ENCODE assay signal across 1 mouse cellular context in the genomic region with DNA sequence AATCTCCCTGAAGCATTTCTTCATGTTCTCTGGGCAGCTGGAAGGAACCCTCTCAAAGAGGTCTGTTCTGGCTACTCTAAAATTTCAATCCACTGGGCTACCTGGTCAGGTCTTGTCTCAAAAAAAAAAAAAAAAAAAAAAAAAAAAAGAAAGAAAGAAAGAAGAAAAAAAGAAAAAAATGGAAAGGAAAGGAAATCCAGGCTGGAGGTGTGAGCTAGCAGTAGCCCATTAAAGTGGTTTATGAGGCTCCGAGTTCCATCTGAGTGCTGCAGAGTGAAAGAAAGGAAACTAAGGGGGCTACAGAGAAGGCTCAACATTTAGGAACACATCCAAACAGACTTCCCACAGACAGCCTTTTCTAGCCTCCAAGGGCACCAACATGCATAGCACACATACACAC.
TF ChIP-seq lines count a peak whose summit lies in the region.

No protein-coding gene starts in this region.

TF ChIP-seq in ES-E14, 5 proteins besides CTCF, POLR2A, EP300 and RAD21:
- TF ChIP-seq ZNF384 (IDR thresholded peaks at IDR 0.05; ENCODE audit: low read depth, low read length) (peak; percentile 93), HCFC1 (IDR thresholded peaks at IDR 0.05; ENCODE audit: borderline replicate concordance, insufficient read depth, low read length) (no peak)
